Mouse (Mus musculus): ENCODE data around the gene Fkbp8.
"Not testable (repeated sequence)": the region's sequence is repeated elsewhere in the genome, so short reads cannot be mapped to it uniquely, and the experiment has no call there.

Gene Fkbp8

GRCm38 (mm10) chr8:70502540-70502939 is 25.0 kb upstream of the Fkbp8 start:
- DNase-seq (ENCODE audit: low spot score) = no peak

- DNase-seq (ENCODE audit: low spot score) = peak; percentile 81
Measured at GRCm38 (mm10) chr8:70503062-70503750, 24.3 kb upstream of the Fkbp8 start.

- DNase-seq (ENCODE audit: low spot score) = peak; percentile 76
Measured at GRCm38 (mm10) chr8:70504291-70504716, 23.2 kb upstream of the Fkbp8 start.

GRCm38 (mm10) chr8:70504851-70505250 is 22.7 kb upstream of the Fkbp8 start:
- DNase-seq (ENCODE audit: low spot score) = peak; percentile 89

GRCm38 (mm10) chr8:70505698-70506327 is 21.7 kb upstream of the Fkbp8 start:
- no peak for DNase-seq (ENCODE audit: low spot score)

GRCm38 (mm10) chr8:70506328-70507026 is 21.0 kb upstream of the Fkbp8 start, which contains the start of gene Rex1bd:
TSS of gene Rex1bd (minus strand) at chr8:70506752.
- peak; percentile 96 for DNase-seq (ENCODE audit: low spot score)

GRCm38 (mm10) chr8:70507027-70507393 is 20.5 kb upstream of the Fkbp8 start:
- no peak for DNase-seq (ENCODE audit: low spot score)

- no peak for DNase-seq (ENCODE audit: low spot score)
Measured at GRCm38 (mm10) chr8:70509281-70509952, 18.1 kb upstream of the Fkbp8 start.

GRCm38 (mm10) chr8:70510228-70510915 is 17.2 kb upstream of the Fkbp8 start, which contains the start of gene Uba52:
TSS of gene Uba52 (minus strand) at chr8:70510801.
- DNase-seq (ENCODE audit: low spot score) = peak; percentile 98

- DNase-seq (ENCODE audit: low spot score) = not testable (repeated sequence)
Measured at GRCm38 (mm10) chr8:70511174-70511573, 16.4 kb upstream of the Fkbp8 start.

GRCm38 (mm10) chr8:70511770-70512169 is 15.8 kb upstream of the Fkbp8 start:
- DNase-seq (ENCODE audit: low spot score) = no peak

GRCm38 (mm10) chr8:70512253-70512903 is 15.1 kb upstream of the Fkbp8 start:
- no peak for DNase-seq (ENCODE audit: low spot score)

- no peak for DNase-seq (ENCODE audit: low spot score)
Measured at GRCm38 (mm10) chr8:70513441-70513840, 14.1 kb upstream of the Fkbp8 start.

- DNase-seq (ENCODE audit: low spot score) = no peak
Measured at GRCm38 (mm10) chr8:70517940-70518643, 9.4 kb upstream of the Fkbp8 start.

- no peak for DNase-seq (ENCODE audit: low spot score)
Measured at GRCm38 (mm10) chr8:70519043-70519442, 8.5 kb upstream of the Fkbp8 start.

- no peak for DNase-seq (ENCODE audit: low spot score)
Measured at GRCm38 (mm10) chr8:70519606-70520005, 7.9 kb upstream of the Fkbp8 start.

GRCm38 (mm10) chr8:70522592-70523403 is 4.7 kb upstream of the Fkbp8 start:
- peak; percentile 99 for DNase-seq (ENCODE audit: low spot score)

- DNase-seq (ENCODE audit: low spot score) = no peak
Measured at GRCm38 (mm10) chr8:70527111-70527511, 413 bp upstream of the Fkbp8 start.

- no peak for DNase-seq (ENCODE audit: low spot score)
Measured at GRCm38 (mm10) chr8:70528182-70528797, 766 bp downstream of the Fkbp8 start.
